Mouse (Mus musculus): Measurements from ENCODE around the gene Pgm3. TPM values are rescaled to one million over a fixed set of nuclear protein-coding genes. Genes with fewer than 3 reads are reported as not detected.
"Not testable (repeated sequence)": the region's sequence is repeated elsewhere in the genome, so short reads cannot be mapped to it uniquely, and the experiment has no call there.

Pgm3 gene
- polyA plus RNA-seq, 2 experiments = 23.1 to 33.6 TPM

DNA sequence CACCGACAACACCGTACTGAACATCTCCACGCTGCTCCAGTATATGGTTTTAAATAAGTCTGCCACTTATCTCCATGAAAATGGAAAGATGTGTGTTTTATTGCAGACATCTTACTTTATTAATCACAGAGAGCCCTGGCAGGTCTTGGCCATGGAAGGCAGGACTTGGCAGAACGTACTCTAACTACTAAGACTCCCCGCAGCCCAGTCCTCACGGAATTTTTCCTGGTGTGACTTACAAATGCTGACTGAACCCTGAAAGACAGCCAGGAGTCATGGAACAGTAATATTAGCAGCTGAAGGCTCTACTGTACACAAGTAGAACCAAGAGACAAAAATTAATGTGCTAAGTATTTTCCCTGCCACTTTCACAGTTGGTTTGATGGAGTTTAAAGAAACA lies 34.1 kb upstream of the Pgm3 start:
- Histone ChIP-seq H3K27me3 (ENCODE audit: control insufficient read depth, insufficient read depth, low read length) (no peaks in the 10 kb centered on the region), H3K4me2 (replicated peaks; ENCODE audit: low read depth, low read length, severe bottlenecking) (no peak overlapping the region), H3K4me3 (replicated peaks; ENCODE audit: low read length) (no peak overlapping the region), H3K27ac (replicated peaks; ENCODE audit: low read depth, low read length) (no peak overlapping the region), H3K36me3 (ENCODE audit: control insufficient read depth, insufficient read depth, low read length) (no peaks in the 10 kb centered on the region), H3K9ac (ENCODE audit: low read depth, low read length, severe bottlenecking) (no peak overlapping the region), H3K9me3 (ENCODE audit: control insufficient read depth, low read length) (no peaks in the 10 kb centered on the region), H3K4me1 (ENCODE audit: control insufficient read depth, insufficient read depth, low read length) (0 out of 2 replicates have a peak, but pooled peaks cover 4% of the 10 kb centered on the region)
- no peak for ATAC-seq (ENCODE audit: low FRiP score, low read depth)
- WGBS = 63% methylated on average over 6 of the region's 6 CpGs
- DNase-seq (ENCODE audit: low spot score) = peak; percentile 65
- TF ChIP-seq POLR2A (IDR thresholded peaks at IDR 0.05; ENCODE audit: borderline replicate concordance, extremely low read depth, insufficient read depth, insufficient read length) = no peak

DNA sequence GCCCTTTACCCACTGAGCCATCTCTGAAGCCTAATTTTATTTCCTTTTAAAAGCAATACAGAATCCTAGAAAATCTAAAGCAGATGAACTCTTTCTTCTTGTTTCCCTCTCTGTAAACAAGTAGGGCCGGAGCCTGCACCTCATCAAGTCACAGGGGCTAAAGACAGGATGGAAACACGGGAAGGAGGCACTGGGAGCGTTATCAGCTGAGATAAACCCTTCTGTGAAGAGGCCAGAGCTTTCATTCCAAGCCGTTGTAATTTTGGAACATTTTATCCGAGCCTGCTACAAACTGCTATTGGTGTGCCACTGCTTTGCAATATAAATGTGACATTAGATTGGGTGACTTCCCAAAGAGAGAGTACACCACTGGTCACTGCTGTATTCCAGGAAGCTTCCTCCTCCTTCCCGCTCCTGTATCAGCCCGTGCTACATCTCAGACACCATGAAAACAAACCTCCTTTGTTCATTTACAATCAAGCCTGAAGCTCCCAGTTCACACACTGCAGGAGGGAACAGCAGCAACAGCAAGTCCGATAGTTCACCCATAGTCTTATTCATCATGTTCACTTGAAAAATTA lies 28.2 kb upstream of the Pgm3 start:
- no peak for TF ChIP-seq POLR2A (IDR thresholded peaks at IDR 0.05; ENCODE audit: borderline replicate concordance, extremely low read depth, insufficient read depth, insufficient read length)
- no peak overlapping the region for H3K4me2 ChIP-seq (replicated peaks; ENCODE audit: low read depth, low read length, severe bottlenecking)
- no peak overlapping the region for H3K27ac ChIP-seq (replicated peaks; ENCODE audit: low read depth, low read length)
- DNase-seq (ENCODE audit: low spot score) (no peak), ATAC-seq (ENCODE audit: low FRiP score, low read depth) (no peak)
- 0 out of 2 replicates have a peak, but pooled peaks cover 2% of the 10 kb centered on the region for H3K36me3 ChIP-seq (ENCODE audit: control insufficient read depth, insufficient read depth, low read length)
- WGBS = 45% methylated on average over 8 of the region's 8 CpGs
- H3K4me3 ChIP-seq (replicated peaks; ENCODE audit: low read length) = no peak overlapping the region
- H3K9ac ChIP-seq (ENCODE audit: low read depth, low read length, severe bottlenecking) = no peak overlapping the region
- no peaks in the 10 kb centered on the region for H3K9me3 ChIP-seq (ENCODE audit: control insufficient read depth, low read length)
- no peaks in the 10 kb centered on the region for H3K4me1 ChIP-seq (ENCODE audit: control insufficient read depth, insufficient read depth, low read length)
- no peaks in the 10 kb centered on the region for H3K27me3 ChIP-seq (ENCODE audit: control insufficient read depth, insufficient read depth, low read length)

DNA sequence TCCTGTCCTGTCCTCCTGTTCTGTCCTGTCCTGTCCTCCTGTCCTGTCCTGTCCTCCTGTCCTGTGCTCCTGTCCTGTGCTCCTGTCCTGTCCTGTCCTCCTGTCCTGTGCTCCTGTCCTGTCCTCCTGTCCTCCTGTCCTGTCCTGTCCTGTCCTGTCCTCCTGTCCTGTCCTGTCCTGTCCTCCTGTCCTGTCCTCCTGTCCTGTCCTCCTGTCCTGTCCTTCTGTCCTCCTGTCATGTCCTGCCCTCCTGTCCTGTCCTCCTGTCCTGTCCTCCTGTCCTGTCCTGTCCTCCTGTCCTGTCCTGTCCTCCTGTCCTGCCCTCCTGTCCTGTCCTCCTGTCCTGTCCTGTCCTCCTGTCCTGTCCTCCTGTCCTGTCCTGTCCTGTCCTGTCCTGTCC lies 25.3 kb upstream of the Pgm3 start:
- not testable (repeated sequence) for H3K4me3 ChIP-seq (replicated peaks; ENCODE audit: low read length); H3K9me3 ChIP-seq (ENCODE audit: control insufficient read depth, low read length); H3K27ac ChIP-seq (replicated peaks; ENCODE audit: low read depth, low read length); H3K4me1 ChIP-seq (ENCODE audit: control insufficient read depth, insufficient read depth, low read length); H3K4me2 ChIP-seq (replicated peaks; ENCODE audit: low read depth, low read length, severe bottlenecking); DNase-seq (ENCODE audit: low spot score); H3K9ac ChIP-seq (ENCODE audit: low read depth, low read length, severe bottlenecking); H3K27me3 ChIP-seq (ENCODE audit: control insufficient read depth, insufficient read depth, low read length); ATAC-seq (ENCODE audit: low FRiP score, low read depth); H3K36me3 ChIP-seq (ENCODE audit: control insufficient read depth, insufficient read depth, low read length)

- not testable (repeated sequence) for H3K36me3 ChIP-seq (ENCODE audit: control insufficient read depth, insufficient read depth, low read length); H3K27me3 ChIP-seq (ENCODE audit: control insufficient read depth, insufficient read depth, low read length); H3K27ac ChIP-seq (replicated peaks; ENCODE audit: low read depth, low read length); ATAC-seq (ENCODE audit: low FRiP score, low read depth); H3K4me3 ChIP-seq (replicated peaks; ENCODE audit: low read length); DNase-seq (ENCODE audit: low spot score); H3K9ac ChIP-seq (ENCODE audit: low read depth, low read length, severe bottlenecking); H3K4me2 ChIP-seq (replicated peaks; ENCODE audit: low read depth, low read length, severe bottlenecking); H3K9me3 ChIP-seq (ENCODE audit: control insufficient read depth, low read length); H3K4me1 ChIP-seq (ENCODE audit: control insufficient read depth, insufficient read depth, low read length)
- WGBS = 56% methylated on average over 9 of the region's 10 CpGs
Measured at GRCm38 (mm10) chr9:86594357-86594767, 22.7 kb upstream of the Pgm3 start.

GRCm38 (mm10) chr9:86592676-86593668 lies 21.3 kb upstream of the Pgm3 start:
- no peak overlapping the region for H3K4me2 ChIP-seq (replicated peaks; ENCODE audit: low read depth, low read length, severe bottlenecking)
- no peaks in the 10 kb centered on the region for H3K27me3 ChIP-seq (ENCODE audit: control insufficient read depth, insufficient read depth, low read length)
- peak; percentile 34 for DNase-seq (ENCODE audit: low spot score)
- 0 out of 2 replicates have a peak, but pooled peaks cover 1% of the 10 kb centered on the region for H3K36me3 ChIP-seq (ENCODE audit: control insufficient read depth, insufficient read depth, low read length)
- 75% methylated on average over 19 of the region's 19 CpGs for WGBS
- ATAC-seq (ENCODE audit: low FRiP score, low read depth) = no peak
- H3K27ac ChIP-seq (replicated peaks; ENCODE audit: low read depth, low read length) = no peak overlapping the region
- no peak overlapping the region for H3K9ac ChIP-seq (ENCODE audit: low read depth, low read length, severe bottlenecking)
- no peaks in the 10 kb centered on the region for H3K4me1 ChIP-seq (ENCODE audit: control insufficient read depth, insufficient read depth, low read length)
- H3K4me3 ChIP-seq (replicated peaks; ENCODE audit: low read length) = no peak overlapping the region
- no peaks in the 10 kb centered on the region for H3K9me3 ChIP-seq (ENCODE audit: control insufficient read depth, low read length)
- no peak for TF ChIP-seq POLR2A (IDR thresholded peaks at IDR 0.05; ENCODE audit: borderline replicate concordance, extremely low read depth, insufficient read depth, insufficient read length)

Data from limb, embryonic 14.5 days (tissue).